Mouse (Mus musculus) kidney, postnatal 14 days (tissue): ENCODE measurements around the gene Abtb1.

Experiments used
- DNase-seq: peaks from one replicate; pipeline ENCODE4 v3.0.0; 2022; ENCODE audit warnings: mixed read lengths

The Abtb1 gene

DNA sequence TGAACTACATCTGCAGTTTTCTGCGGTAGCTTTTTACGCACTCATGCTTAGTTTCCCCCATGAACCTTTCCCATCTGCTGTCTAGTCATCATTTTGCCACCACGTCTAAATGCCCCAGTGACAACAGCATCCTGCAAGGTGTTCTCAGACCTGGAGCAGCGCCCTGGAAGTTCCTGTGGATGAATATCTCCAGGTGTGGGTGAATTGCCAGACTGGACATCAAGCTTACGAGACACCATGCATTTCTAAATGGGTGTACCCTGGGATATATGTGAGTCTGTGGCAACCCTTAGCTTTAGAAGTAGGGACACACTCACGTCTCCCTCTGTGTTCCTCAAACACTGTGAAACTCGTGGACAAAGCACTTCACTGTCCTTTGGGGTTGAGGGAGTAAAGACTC, 41.6 kb downstream of the Abtb1 start:
- DNase-seq: no peak

DNA sequence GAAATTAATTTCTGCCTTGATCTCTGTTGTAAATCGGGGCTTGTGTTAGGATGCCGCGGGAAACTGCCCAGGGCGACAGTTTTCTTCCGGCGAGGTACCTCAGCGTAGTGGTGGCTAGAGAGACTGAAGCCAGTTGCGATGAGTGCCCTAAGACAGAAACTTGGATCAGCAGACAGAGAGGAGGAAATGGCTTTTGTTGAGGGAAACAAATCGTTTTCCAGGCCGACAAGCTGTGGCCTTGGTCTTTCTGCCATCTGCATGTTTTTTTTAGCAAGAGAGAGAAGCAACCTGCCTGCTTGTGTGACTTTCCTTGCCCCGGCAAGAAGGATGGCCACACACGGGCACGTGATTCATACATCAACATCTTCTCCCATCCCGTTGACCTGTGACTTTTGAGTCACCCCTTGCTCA, 47.2 kb downstream of the Abtb1 start:
- DNase-seq: peak; percentile 27

DNA sequence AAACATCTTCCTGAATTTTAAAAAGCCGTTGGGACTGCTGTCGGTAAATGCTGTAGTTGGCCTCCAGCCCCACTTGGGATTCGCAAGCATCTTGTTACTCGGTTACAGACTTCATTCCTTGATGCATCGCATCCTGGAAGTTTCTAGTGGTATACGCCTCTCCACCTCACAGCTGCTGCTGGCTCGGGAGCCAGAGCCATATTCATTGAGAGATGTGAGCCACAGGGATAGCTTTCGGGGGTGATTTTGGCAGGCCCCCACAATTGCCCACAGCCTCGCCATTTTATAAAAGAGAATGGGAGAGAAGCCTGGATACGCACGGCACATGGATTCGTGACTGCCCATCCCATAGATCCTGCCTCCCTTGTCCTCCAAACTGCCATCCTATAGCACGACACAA, 47.9 kb downstream of the Abtb1 start:
- no peak for DNase-seq

DNA sequence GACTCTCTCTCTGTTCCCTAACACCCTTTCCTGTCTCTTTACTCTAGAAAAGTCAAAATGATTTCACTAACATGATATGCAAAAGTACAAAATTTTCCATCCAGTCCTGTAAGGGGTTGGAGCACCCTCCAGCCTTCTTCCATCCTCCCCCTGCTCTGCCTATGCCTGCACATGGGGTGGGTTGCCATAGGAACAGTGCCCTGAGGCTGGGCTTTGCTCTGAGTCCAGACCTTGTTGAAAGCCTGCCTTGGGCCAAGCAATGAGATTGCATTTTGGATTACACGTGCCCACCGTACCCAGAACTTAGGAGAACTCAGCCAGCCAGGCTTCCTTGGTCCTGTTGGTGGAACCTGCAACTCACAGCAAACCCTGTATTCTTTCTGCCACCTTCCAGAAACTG, 48.5 kb downstream of the Abtb1 start:
- peak; percentile 38 for DNase-seq

DNA sequence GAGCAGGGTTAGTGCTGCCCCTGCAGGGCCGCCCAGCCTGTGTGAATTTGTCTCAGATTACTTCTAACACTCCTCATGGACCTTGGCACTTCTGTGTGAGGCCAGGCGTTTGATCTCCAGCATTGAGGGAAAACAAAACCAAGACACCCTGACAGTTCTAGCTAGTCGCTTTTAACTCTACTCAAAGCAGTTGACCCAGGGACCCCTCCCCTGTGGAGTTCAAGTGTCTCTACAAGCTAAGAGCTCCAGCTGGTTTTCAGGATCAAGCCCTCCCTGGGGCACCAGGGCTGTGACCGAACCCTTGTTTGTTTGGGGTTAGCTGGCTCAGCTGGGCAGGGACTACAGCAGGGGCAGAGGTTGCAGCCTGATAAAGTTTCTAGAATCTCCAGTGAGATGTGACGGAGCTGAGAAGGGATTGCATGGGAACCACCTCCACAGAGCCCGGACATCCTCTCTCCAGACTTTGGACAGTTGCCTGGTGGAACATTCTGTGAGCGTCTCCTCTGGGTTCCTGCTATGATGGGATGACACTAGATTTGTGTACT, 49.6 kb downstream of the Abtb1 start:
- peak; percentile 75 for DNase-seq

DNA sequence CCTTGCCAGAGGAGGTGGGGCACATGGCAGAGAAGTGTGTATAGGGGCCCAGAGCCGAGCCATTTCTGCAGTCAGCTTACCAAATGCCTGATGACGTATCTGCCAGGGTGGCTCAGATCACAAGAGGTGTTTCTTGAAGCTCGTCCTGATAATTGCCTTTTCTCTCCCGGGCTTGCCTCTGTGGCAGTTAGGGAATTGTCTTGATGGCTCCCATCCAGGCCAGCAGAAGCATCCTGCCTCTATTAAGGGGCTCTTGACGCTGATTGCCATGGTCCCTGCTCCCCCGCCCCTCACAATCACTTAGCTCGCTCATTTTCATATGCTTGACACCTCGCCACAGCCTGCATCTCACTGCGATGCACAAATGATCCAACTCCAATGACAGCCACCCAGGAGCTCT, 50.5 kb downstream of the Abtb1 start:
- no peak for DNase-seq

DNA sequence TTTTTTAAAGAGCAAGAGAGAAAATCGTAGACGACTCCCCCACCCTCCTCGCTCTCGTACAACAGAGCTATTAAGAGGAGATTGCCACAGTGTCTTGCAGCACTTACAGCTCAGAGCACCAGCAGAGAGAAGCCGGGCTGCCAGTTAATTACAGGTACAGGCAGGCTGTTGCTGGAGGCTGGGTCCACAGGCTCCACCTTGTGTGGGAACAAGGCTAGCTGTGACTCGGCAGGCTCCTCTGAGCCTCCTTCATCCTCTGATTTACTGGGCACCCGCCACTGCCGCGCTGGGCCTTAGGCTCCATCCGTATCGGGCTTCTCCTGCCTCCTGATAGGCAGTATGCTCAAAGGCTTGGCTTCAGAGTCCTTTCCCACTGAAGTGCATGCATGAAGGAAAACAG, 53.6 kb downstream of the Abtb1 start:
- DNase-seq: no peak

DNA sequence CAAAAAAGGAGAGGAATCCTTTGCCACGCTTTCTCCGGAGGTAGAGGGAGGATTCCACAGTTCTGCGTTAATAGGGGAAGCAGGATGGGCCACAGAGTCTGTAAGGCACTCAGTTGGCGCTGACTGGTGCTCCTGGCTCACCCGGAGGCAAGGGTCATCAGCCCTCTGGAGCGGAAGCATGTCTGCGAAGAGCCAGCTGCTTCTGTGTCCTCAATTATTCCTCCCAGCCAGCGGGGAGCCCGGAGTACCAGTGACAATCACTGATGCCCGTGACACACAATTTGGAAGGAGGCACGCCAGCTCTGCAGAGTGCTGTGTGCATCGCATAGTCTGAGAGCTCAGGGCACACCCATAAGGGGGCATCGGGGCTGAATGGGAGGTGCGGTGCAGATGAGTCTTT, 54.3 kb downstream of the Abtb1 start:
- DNase-seq: peak; percentile 68

DNA sequence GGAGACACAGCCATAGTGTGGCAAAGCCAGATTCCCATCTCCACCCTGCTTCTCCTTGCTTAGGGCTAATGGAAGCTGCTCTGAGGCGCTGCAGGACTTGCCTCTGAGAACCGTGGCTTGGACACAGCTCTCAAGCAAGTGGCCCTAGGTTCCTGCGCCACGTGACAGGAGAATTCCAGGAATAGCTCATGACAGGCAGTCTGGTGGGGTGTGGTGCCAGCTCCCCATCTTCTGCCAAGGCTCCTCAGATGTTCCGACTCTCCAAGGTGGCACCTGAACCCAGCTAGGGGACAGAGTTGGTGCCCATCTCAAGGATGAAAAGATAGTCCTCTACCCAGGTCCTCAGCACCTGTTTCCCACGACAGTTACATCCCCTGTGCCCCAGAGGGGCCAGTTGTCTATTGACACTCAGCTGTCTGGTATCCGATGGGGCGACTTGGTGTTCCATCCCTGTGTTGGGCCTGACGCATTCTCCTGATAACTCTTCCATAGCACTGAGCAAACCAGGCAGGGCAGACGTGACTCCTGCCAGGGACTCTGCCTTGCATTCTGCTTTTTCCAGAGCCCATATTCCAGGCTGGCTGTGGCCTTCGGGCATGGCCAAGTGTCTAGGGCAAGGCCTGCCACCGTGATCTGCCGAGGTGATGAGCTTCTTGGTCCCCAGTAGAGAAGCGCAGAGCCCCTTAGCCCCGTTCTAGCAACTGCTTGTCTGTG, 54.9 kb downstream of the Abtb1 start:
- no peak for DNase-seq
